Mouse (Mus musculus) thymus, postnatal 4 days (tissue): ENCODE data around the gene Cgrrf1.

Experiments
- DNase-seq: peaks from one replicate; pipeline ENCODE4 v3.0.0; 2021

Gene Cgrrf1

GRCm38 (mm10) chr14:46827430-46827829 is 4.5 kb upstream of the Cgrrf1 start:
- DNase-seq, result no peak

- no peak for DNase-seq
Measured at GRCm38 (mm10) chr14:46831295-46831694, 630 bp upstream of the Cgrrf1 start.

GRCm38 (mm10) chr14:46832354-46833272 is 688 bp downstream of the Cgrrf1 start:
- DNase-seq, result peak; percentile 41

- DNase-seq, result no peak
Measured at GRCm38 (mm10) chr14:46839326-46839725, 7.4 kb downstream of the Cgrrf1 start.

- no peak for DNase-seq
Measured at GRCm38 (mm10) chr14:46845706-46846105, 13.8 kb downstream of the Cgrrf1 start.

- DNase-seq, result no peak
Measured at GRCm38 (mm10) chr14:46848063-46848590, 16.2 kb downstream of the Cgrrf1 start.

- no peak for DNase-seq
Measured at GRCm38 (mm10) chr14:46848736-46849135, 16.8 kb downstream of the Cgrrf1 start.

GRCm38 (mm10) chr14:46849769-46850168 is 17.8 kb downstream of the Cgrrf1 start:
- no peak for DNase-seq

- no peak for DNase-seq
Measured at GRCm38 (mm10) chr14:46853677-46854076, 21.8 kb downstream of the Cgrrf1 start.

GRCm38 (mm10) chr14:46862922-46863321 is 31.0 kb downstream of the Cgrrf1 start:
- no peak for DNase-seq

- peak; percentile 84 for DNase-seq
Measured at GRCm38 (mm10) chr14:46880935-46881334, 49.0 kb downstream of the Cgrrf1 start.

GRCm38 (mm10) chr14:46881581-46882430 is 49.9 kb downstream of the Cgrrf1 start:
- DNase-seq, result peak; percentile 33

GRCm38 (mm10) chr14:46882431-46883067 is 50.6 kb downstream of the Cgrrf1 start, which contains the start of gene Samd4:
Gene Samd4 (plus strand): TSS chr14:46882854.
- DNase-seq, result peak; percentile 61

- DNase-seq, result peak; percentile 41
Measured at GRCm38 (mm10) chr14:46883068-46883870, 51.3 kb downstream of the Cgrrf1 start.

- DNase-seq, result peak; percentile 52
Measured at GRCm38 (mm10) chr14:46883871-46884441, 52.0 kb downstream of the Cgrrf1 start.

GRCm38 (mm10) chr14:46884701-46885428 is 52.9 kb downstream of the Cgrrf1 start:
- peak; percentile 66 for DNase-seq

GRCm38 (mm10) chr14:46885429-46885755 is 53.5 kb downstream of the Cgrrf1 start:
- no peak for DNase-seq

GRCm38 (mm10) chr14:46885891-46886301 is 54.0 kb downstream of the Cgrrf1 start:
- no peak for DNase-seq

GRCm38 (mm10) chr14:46889096-46889495 is 57.2 kb downstream of the Cgrrf1 start:
- DNase-seq, result no peak

GRCm38 (mm10) chr14:46893961-46894360 is 62.0 kb downstream of the Cgrrf1 start:
- no peak for DNase-seq

GRCm38 (mm10) chr14:46897953-46898352 is 66.0 kb downstream of the Cgrrf1 start:
- no peak for DNase-seq
